Mouse (Mus musculus): ENCODE data around the gene Zbed4. TPM values are rescaled to one million over a fixed set of nuclear protein-coding genes. Genes with fewer than 3 reads are reported as not detected.
"Not testable (repeated sequence)": the region's sequence is repeated elsewhere in the genome, so short reads cannot be mapped to it uniquely, and the experiment has no call there.

Gene Zbed4
- polyA plus RNA-seq, 1 experiment from 2014 or later, result 24.9 TPM

DNA sequence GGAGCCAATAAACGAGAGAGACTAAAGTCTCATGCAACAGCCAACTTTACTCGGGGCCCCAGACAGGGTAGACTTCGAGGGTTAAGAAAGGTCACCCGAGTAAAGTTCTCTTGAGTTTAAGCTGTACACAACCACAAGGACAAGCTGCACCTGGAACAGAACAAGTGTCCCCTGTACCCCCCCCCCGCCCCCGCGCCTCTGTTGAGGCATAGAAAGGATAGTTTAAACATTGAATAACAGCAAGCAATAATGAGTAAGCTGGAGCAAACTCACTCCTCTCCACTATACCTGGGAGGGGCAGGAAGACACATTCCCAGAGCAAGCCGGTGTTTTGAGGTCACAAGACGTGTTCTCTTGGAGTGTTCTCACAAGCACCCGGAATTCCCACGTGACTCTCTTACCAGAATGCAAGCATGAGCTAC, 48.5 kb downstream of the Zbed4 start:
- peak; percentile 47 for DNase-seq (ENCODE audit: low spot score)
- H3K4me3 ChIP-seq, result no peak overlapping the region
- no peak overlapping the region for H3K27ac ChIP-seq
- no peaks in the 10 kb centered on the region for H3K9me3 ChIP-seq
- 85% methylated on average over 11 of the region's 11 CpGs for WGBS
- no peaks in the 10 kb centered on the region for H3K4me1 ChIP-seq
- H3K36me3 ChIP-seq, result peaks cover 9% of the 10 kb centered on the region
- no peaks in the 10 kb centered on the region for H3K27me3 ChIP-seq (ENCODE audit: insufficient read depth, poor library complexity, severe bottlenecking)

DNA sequence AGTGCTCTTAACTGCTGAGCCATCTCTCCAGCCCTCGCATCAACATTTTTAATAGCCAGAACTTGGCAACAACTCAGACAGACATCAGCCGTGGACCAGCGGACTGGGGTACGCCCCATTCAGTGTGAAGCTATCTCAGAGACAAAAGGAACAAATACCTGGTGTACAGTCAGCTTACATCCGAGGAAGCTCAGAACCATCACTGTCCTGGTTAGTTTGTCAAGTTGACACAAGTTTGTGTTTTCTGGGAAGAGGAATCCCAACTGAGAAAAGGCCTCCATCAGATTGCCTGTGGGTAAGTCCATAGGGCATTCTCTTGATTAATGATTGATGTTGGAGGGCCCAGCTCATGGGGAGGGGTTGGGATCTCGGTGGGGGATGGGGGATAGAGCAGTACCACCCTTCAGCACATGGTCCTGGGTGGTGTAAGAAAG, 49.5 kb downstream of the Zbed4 start:
- Histone ChIP-seq H3K27ac (no peak overlapping the region), H3K27me3 (ENCODE audit: insufficient read depth, poor library complexity, severe bottlenecking) (no peaks in the 10 kb centered on the region), H3K4me1 (no peaks in the 10 kb centered on the region), H3K4me3 (no peak overlapping the region), H3K9me3 (no peaks in the 10 kb centered on the region), H3K36me3 (peaks cover 18% of the 10 kb centered on the region)
- 76% methylated on average over 6 of the region's 6 CpGs for WGBS
- peak; percentile 63 for DNase-seq (ENCODE audit: low spot score)

DNA sequence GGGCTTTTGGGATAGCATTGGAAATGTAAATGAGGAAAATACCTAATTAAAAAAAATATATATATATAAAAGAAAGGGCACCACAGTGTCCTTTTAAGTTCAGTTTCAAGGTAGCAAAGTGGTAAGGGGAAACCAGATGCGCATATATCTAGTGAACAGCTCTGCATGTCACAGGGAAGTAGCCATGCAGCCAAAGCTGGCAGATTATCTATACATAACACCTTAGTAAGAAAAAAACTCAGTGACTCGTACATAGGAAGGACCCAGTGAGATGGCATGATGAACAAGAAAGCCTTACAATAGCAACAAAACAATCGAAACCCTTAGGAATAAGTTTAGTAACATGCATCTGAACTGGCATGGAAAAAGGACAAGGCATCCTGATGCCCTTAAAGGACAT, 50.4 kb downstream of the Zbed4 start:
- DNase-seq (ENCODE audit: low spot score), result no peak
- no peak overlapping the region for H3K4me3 ChIP-seq
- no peaks in the 10 kb centered on the region for H3K27me3 ChIP-seq (ENCODE audit: insufficient read depth, poor library complexity, severe bottlenecking)
- no peaks in the 10 kb centered on the region for H3K4me1 ChIP-seq
- H3K27ac ChIP-seq, result no peak overlapping the region
- peaks cover 26% of the 10 kb centered on the region for H3K36me3 ChIP-seq
- H3K9me3 ChIP-seq, result no peaks in the 10 kb centered on the region
- WGBS, result 83% methylated on average over 3 of the region's 3 CpGs

DNA sequence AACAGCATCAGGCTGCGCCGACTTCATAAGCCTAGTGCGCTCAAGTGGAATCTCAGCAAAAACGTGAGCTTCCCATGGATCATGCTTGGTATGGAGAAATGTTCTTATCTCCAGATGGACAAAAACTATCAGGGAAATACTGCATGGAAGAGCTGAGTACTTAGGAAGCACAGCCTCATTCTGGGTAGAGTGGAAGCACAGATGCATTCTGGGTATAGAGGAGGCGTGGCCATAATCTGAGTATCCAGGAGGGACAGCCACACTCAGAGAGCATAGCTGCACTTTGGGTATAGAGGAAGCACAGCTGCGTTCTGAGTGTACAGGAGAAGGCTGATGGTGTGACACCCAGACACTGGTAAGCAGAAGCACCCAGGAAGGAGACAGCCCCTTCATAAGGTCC, 50.9 kb downstream of the Zbed4 start:
- Histone ChIP-seq H3K9me3 (no peaks in the 10 kb centered on the region), H3K4me3 (no peak overlapping the region), H3K27me3 (ENCODE audit: insufficient read depth, poor library complexity, severe bottlenecking) (no peaks in the 10 kb centered on the region), H3K4me1 (no peaks in the 10 kb centered on the region), H3K27ac (no peak overlapping the region), H3K36me3 (peaks cover 31% of the 10 kb centered on the region)
- 87% methylated on average over 6 of the region's 6 CpGs for WGBS
- DNase-seq (ENCODE audit: low spot score), result peak; percentile 69

DNA sequence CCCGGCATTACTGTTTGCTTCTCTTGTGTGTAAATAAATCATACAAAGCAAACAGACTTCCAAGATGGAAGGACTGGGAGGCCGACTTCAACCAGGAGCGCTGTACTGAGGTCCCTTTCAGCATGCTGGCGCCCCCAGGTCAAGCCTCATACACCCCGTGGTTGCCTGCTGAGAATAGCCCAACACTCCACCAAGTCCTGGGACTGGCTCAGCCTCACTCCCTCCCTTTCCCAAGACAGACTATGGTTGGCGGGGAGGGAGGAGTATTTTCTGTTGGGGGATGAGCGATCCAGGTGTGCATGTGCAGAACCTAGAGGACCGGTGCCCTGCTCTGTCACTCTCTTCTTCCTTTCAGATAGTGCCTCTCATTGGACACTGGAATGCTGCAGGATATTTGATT, 56.7 kb downstream of the Zbed4 start:
- H3K36me3 ChIP-seq, result peaks cover 77% of the 10 kb centered on the region
- 82% methylated on average over 8 of the region's 8 CpGs for WGBS

DNA sequence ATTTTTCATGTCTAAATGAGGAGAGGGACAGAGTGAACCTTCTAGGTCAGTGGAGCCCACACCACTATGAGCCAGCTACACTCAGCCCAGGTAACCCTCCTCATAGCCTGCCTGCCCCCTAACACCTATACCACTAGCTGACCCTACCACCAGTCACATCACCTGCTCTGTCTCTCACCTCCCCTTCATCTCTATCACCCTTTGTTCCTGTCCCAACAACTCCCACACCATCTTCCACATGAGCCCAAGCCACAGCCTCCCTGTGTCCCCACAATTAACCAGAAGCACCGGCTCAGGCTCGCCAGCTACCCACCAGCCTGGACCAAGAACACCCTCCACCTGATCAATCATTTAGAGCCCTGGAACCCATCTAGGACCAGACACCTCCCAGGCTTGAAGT, 58.9 kb downstream of the Zbed4 start:
- no peaks in the 10 kb centered on the region for H3K27me3 ChIP-seq (ENCODE audit: insufficient read depth, poor library complexity, severe bottlenecking)
- DNase-seq (ENCODE audit: low spot score), result peak; percentile 52
- no peaks in the 10 kb centered on the region for H3K4me1 ChIP-seq
- H3K36me3 ChIP-seq, result peaks cover 87% of the 10 kb centered on the region
- no peak overlapping the region for H3K4me3 ChIP-seq
- H3K27ac ChIP-seq, result no peak overlapping the region
- H3K9me3 ChIP-seq, result no peaks in the 10 kb centered on the region
- WGBS, result 86% methylated on average over 2 of the region's 2 CpGs

More for the DNA sequence above, 56.7 kb downstream of the Zbed4 start:
- Histone ChIP-seq H3K4me3 (no peak overlapping the region), H3K27me3 (ENCODE audit: insufficient read depth, poor library complexity, severe bottlenecking) (no peaks in the 10 kb centered on the region), H3K4me1 (no peaks in the 10 kb centered on the region), H3K27ac (no peak overlapping the region), H3K9me3 (no peaks in the 10 kb centered on the region)
- DNase-seq (ENCODE audit: low spot score), result peak; percentile 61

DNA sequence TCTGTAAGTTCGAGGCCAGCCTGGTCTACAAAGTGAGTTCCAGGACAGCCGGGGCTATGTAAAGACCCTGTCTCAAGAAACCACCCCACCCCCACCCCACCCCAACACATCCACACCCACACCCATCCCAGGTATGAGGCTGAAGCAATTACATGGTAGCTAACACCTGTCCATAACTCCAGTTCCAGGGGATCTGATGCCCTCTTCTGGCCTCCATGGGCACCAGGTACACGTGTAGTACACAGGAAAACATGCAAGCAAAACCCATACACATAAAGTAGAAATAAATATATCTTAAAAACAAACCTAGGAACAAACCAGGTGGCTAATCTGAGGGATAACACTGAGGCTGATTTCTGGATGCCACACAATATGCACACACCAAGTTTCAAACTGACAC, 61.8 kb downstream of the Zbed4 start:
- WGBS, result 86% methylated on average over 3 of the region's 3 CpGs
- DNase-seq (ENCODE audit: low spot score), result peak; percentile 53
- Histone ChIP-seq H3K4me3 (no peak overlapping the region), H3K9me3 (no peaks in the 10 kb centered on the region), H3K4me1 (peaks cover 2% of the 10 kb centered on the region; the same call in 1 of the 2 replicates), H3K36me3 (peaks cover 80% of the 10 kb centered on the region), H3K27ac (no peak overlapping the region), H3K27me3 (ENCODE audit: insufficient read depth, poor library complexity, severe bottlenecking) (no peaks in the 10 kb centered on the region)

DNA sequence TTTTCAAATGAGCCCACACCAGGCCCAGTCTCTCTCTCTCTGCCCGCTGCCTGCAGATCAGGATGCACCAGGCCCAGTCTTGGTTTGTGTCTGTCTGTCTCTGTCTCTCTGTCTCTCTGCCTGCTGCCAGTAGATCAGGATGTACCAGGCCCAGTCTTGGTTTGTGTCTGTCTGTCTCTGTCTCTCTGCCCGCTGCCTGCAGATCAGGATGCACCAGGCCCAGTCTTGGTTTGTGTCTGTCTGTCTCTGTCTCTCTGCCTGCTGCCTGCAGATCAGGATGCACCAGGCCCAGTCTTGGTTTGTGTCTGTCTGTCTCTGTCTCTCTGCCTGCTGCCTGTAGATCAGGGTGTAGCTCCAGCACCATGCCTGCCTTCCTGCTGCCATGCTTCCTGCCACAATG, 62.4 kb downstream of the Zbed4 start:
- peaks cover 75% of the 10 kb centered on the region for H3K36me3 ChIP-seq
- not testable (repeated sequence) for H3K9me3 ChIP-seq; H3K27me3 ChIP-seq (ENCODE audit: insufficient read depth, poor library complexity, severe bottlenecking); H3K4me1 ChIP-seq; DNase-seq (ENCODE audit: low spot score); H3K27ac ChIP-seq; H3K4me3 ChIP-seq
- WGBS, result 92% methylated on average over 2 of the region's 2 CpGs

DNA sequence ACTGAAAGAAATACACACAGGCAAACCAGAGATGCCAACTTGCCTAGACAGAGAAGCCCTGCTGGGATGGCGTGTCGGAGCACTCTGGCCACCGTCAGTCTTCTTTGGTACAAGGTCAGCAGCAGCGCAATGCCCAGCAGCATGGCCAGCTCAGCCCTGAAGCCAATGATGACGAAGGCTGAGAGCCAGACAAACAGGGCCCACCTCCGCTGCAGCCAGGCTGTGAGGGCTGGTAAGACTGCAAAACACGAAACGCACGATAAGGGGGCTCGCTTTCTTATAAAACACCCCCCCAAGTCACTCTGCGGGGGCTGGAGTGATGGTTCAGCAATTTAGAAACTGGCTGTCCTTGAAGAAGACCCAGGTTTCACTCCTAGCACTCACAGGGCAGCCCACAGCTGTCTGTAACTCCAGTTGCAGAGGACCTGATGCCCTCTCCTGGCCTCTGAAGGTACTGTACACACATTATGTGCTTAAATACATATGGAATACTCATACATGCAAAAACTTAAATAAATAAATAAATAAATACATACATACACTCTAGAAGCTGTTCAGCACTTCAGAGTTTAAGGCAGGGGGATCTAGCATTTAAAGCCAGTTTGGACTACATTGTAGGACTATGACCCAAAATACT, 63.1 kb downstream of the Zbed4 start:
- Histone ChIP-seq H3K9me3 (no peaks in the 10 kb centered on the region), H3K4me1 (peaks cover 7% of the 10 kb centered on the region; the same call in 1 of the 2 replicates), H3K36me3 (peaks cover 69% of the 10 kb centered on the region), H3K27me3 (ENCODE audit: insufficient read depth, poor library complexity, severe bottlenecking) (no peaks in the 10 kb centered on the region), H3K27ac (no peak overlapping the region), H3K4me3 (no peak overlapping the region)
- 95% methylated on average over 11 of the region's 11 CpGs for WGBS
- no peak for DNase-seq (ENCODE audit: low spot score)

DNA sequence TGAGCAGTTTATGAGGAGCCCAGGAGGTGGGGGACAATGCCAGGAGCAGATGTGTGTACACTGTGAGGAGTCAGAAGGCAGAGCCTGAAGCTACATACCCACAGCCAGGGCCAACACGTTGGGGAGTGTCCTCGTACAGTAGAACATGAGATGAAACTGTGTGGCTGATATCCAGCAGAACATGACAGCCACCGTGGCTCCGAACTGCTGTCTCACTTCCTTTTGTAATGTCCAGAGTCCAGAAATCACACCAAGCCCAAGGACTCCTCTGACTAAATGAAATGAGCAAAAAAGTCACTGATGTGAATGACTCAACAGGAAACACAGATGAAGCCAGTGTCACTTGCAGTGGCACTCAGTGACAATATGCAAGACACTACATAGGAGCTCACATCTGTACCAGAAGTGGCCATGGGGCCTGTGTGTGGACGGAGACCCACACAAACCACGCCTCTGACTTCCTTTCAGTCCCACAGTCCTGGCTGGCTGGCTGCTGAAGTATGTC, 63.8 kb downstream of the Zbed4 start:
- no peaks in the 10 kb centered on the region for H3K9me3 ChIP-seq
- H3K27ac ChIP-seq, result no peak overlapping the region
- no peak for DNase-seq (ENCODE audit: low spot score)
- no peaks in the 10 kb centered on the region for H3K27me3 ChIP-seq (ENCODE audit: insufficient read depth, poor library complexity, severe bottlenecking)
- no peak overlapping the region for H3K4me3 ChIP-seq
- H3K4me1 ChIP-seq, result peaks cover 12% of the 10 kb centered on the region
- H3K36me3 ChIP-seq, result peaks cover 63% of the 10 kb centered on the region
- 87% methylated on average over 6 of the region's 6 CpGs for WGBS

DNA sequence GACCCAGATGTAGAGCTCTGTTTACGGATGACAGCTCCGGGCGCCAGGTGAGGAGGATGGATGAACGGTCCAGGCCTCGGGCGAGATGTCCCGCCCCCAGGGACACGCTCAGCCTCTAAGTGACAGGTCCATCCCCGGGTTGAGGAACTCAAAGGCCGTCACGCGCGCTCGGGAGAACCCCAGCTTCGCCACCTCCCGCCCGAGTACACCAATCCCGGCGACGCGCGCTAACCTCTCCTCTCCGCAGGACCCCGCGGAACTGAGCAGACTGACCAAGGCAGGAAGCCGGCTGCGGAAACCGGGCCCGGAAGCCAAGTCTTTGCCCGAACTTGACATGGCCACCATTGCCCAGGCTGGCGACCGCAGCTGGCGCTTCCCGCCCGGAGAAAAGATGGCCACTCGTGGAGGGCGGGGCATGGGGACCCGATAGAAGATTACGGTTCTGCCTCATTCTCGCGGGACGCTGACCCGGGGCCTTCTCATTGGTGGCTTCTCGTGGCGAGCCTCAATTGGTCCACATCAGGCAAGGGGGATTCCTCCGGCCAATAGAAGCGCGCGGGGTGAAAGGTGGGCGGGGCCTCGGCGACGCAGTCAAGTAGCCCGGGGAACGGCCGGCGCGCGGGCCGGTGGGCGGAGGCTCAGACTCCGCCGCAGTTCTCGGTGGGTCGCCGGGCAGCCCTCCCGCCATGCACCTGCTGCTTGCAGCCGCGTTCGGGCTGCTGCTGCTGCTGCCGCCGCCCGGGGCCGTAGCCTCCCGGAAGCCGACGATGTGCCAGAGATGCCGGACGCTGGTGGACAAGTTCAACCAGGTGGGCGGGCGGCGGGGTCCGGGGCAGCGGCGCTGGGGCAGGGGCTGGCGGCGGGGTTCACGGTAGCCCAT, 67.8 kb downstream of the Zbed4 start, which contains the start of the genes Alg12 and Creld2:
Gene Alg12 (minus strand): TSS at position 293 of the 880 bp plus-strand sequence.
Gene Creld2 (plus strand): TSS at position 621 of the 880 bp plus-strand sequence.
- H3K36me3 ChIP-seq, result peaks cover 65% of the 10 kb centered on the region
- H3K9me3 ChIP-seq, result no peaks in the 10 kb centered on the region
- H3K27me3 ChIP-seq (ENCODE audit: insufficient read depth, poor library complexity, severe bottlenecking), result no peaks in the 10 kb centered on the region
- under 1% methylated on average over 87 of the region's 88 CpGs for WGBS
- H3K4me3 ChIP-seq, result peak within 1 kb of the TSS; percentile 94
- peak; percentile 100 for DNase-seq (ENCODE audit: low spot score)
- H3K4me1 ChIP-seq, result peaks cover 28% of the 10 kb centered on the region
- peak within 1 kb of the TSS; percentile 87 for H3K27ac ChIP-seq

DNA sequence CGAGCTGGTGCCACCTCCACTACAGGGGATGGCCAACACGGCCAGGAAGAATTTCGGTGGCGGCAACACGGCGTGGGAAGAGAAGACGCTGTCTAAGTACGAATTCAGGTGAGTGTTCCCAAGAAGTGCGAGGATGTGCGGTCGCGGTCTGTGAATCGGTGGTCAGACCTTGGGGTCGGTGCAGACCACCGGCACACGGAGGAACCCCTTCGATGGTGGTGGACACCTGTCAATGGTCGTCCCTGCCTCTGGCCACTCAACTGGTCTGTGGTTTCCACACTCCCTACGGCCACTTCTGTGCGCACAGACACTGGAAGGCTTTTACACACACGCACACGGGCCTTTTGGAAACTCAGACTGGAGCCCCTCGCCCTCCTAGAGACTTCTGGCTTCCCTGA, 68.4 kb downstream of the Zbed4 start:
- H3K4me1 ChIP-seq, result peaks cover 28% of the 10 kb centered on the region
- WGBS, result 2% methylated on average over 23 of the region's 23 CpGs
- H3K9me3 ChIP-seq, result no peaks in the 10 kb centered on the region
- peak overlapping the region; percentile 87 for H3K27ac ChIP-seq
- no peak for DNase-seq (ENCODE audit: low spot score)
- H3K36me3 ChIP-seq, result peaks cover 65% of the 10 kb centered on the region
- peak overlapping the region; percentile 94 for H3K4me3 ChIP-seq
- no peaks in the 10 kb centered on the region for H3K27me3 ChIP-seq (ENCODE audit: insufficient read depth, poor library complexity, severe bottlenecking)

DNA sequence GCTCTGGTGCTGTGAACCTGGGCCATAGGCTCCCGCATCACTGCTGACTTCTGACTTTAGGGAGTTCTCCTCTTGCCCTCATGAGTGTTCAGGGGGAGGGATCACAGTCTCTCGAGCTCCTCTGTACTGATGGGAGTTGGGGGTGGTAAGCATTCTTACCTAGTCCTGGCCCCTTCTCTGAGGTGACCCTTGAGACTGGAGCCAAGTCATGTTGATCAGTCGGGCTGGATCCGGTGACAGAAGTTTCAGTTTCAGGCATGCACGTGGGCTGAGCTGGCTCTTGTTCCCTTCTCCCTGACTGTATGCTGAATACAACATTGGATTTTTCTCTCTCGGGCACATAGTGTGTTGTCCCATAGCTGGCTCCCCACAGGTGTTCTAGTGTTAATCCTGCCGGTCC, 69.9 kb downstream of the Zbed4 start:
- peaks cover 65% of the 10 kb centered on the region for H3K36me3 ChIP-seq
- WGBS, result 86% methylated on average over 7 of the region's 7 CpGs
- no peaks in the 10 kb centered on the region for H3K27me3 ChIP-seq (ENCODE audit: insufficient read depth, poor library complexity, severe bottlenecking)
- DNase-seq (ENCODE audit: low spot score), result no peak
- H3K9me3 ChIP-seq, result no peaks in the 10 kb centered on the region
- H3K4me1 ChIP-seq, result peaks cover 28% of the 10 kb centered on the region
- H3K27ac ChIP-seq, result no peak overlapping the region
- 0 out of 2 replicates have a peak overlapping the region, but pooled peaks have one; percentile 5 for H3K4me3 ChIP-seq

Data from heart, embryonic 10.5 days (tissue).